25 mouse cellular contexts compared by ENCODE assay signal in genomic region chr5:71972831-71973230, GRCm38 (mm10).
DNase-seq lines count a peak whose midpoint lies in the region; ATAC-seq and TF ChIP-seq lines count a peak whose summit lies in the region.
"Had no signal": no experiment of that assay in that cellular context is flagged by ENCODE, and none has a peak within 500 bp of the region (broad histone marks: within the 10 kb centered on the region; RNA-seq: fewer than 3 reads in every experiment).

No protein-coding gene starts in this region.

- no peak overlapping the region for H3K4me3 ChIP-seq in forebrain, embryonic 14.5 days (ENCODE audit: low read depth, low read length)
- no peak overlapping the region for H3K4me3 ChIP-seq in forebrain, embryonic 11.5 days (ENCODE audit: low read depth, low read length)
- no peak overlapping the region for H3K4me3 ChIP-seq in left cerebral cortex, adult 2 months
- no peak overlapping the region for H3K4me3 ChIP-seq in embryonic facial prominence, embryonic 10.5 days
- H3K4me3 ChIP-seq: embryonic facial prominence, embryonic 15.5 days; hindbrain, embryonic 12.5 days; kidney, embryonic 15.5 days; neural tube, embryonic 13.5 days; stomach, embryonic 15.5 days had no signal

- WGBS in forebrain, embryonic 14.5 days, result 72% methylated on average over 5 of the region's 5 CpGs
- WGBS in forebrain, embryonic 11.5 days, result 82% methylated on average over 5 of the region's 5 CpGs
- 84% methylated on average over 5 of the region's 5 CpGs for WGBS in embryonic facial prominence, embryonic 10.5 days

- H3K9me3 ChIP-seq in forebrain, embryonic 14.5 days (replicated peaks; ENCODE audit: control insufficient read depth, low read length), result no peaks in the 10 kb centered on the region
- no peaks in the 10 kb centered on the region for H3K9me3 ChIP-seq in forebrain, embryonic 11.5 days (ENCODE audit: control insufficient read depth, low read length)
- no peaks in the 10 kb centered on the region for H3K9me3 ChIP-seq in embryonic facial prominence, embryonic 10.5 days
- H3K9me3 ChIP-seq: embryonic facial prominence, embryonic 15.5 days; hindbrain, embryonic 12.5 days; kidney, embryonic 15.5 days; neural tube, embryonic 13.5 days; stomach, embryonic 15.5 days had no signal

- peak; percentile 27 for DNase-seq in forebrain, embryonic 14.5 days (ENCODE audit: low spot score)
- no peak for DNase-seq in forebrain, embryonic 11.5 days (ENCODE audit: low spot score)
- peak in 1 of 2 experiments; percentile 36 for DNase-seq in left cerebral cortex, adult 2 months (ENCODE audit: extremely low spot score in 1 of 2, low spot score in 2 of 2)
- no peak for DNase-seq in left cerebral cortex, adult 11 months (ENCODE audit: low spot score)
- DNase-seq in brain, adult 2 months (ENCODE audit: low read depth, low spot score), result peak; percentile 73
- peak; percentile 11 for DNase-seq in retina, embryonic 14.5 days (ENCODE audit: low spot score)
- DNase-seq in embryonic facial prominence, embryonic 10.5 days (ENCODE audit: low spot score), result no peak
- DNase-seq in ovary, postnatal 10 days (ENCODE audit: low spot score), result no peak
- DNase-seq: adrenal gland, postnatal 10 days; cerebellum, adult 11 months; embryo, embryonic 11 days; gastrocnemius, postnatal 36 days; kidney, postnatal 4 days; liver; lung, adult 18-20 months; lung, postnatal 14 days; thymus, adult 2 months had no signal

- peaks cover 13% of the 10 kb centered on the region; the same call in 1 of the 2 replicates for H3K4me1 ChIP-seq in forebrain, embryonic 14.5 days (ENCODE audit: control insufficient read depth, insufficient read depth, low read length)
- H3K4me1 ChIP-seq in forebrain, embryonic 11.5 days (replicated peaks; ENCODE audit: control insufficient read depth, insufficient read depth, low read length), result peaks cover 3% of the 10 kb centered on the region; the same call in 1 of the 2 replicates
- H3K4me1 ChIP-seq in embryonic facial prominence, embryonic 10.5 days, result no peaks in the 10 kb centered on the region
- H3K4me1 ChIP-seq: embryonic facial prominence, embryonic 15.5 days; kidney, embryonic 15.5 days; stomach, embryonic 15.5 days had no signal

- no peak overlapping the region for H3K27ac ChIP-seq in forebrain, embryonic 14.5 days (ENCODE audit: low read depth, low read length)
- no peak overlapping the region for H3K27ac ChIP-seq in forebrain, embryonic 11.5 days (ENCODE audit: low read depth, low read length)
- H3K27ac ChIP-seq in left cerebral cortex, adult 2 months, result peak overlapping the region; percentile 34
- H3K27ac ChIP-seq in embryonic facial prominence, embryonic 10.5 days (replicated peaks), result no peak overlapping the region
- H3K27ac ChIP-seq: embryonic facial prominence, embryonic 15.5 days; hindbrain, embryonic 12.5 days; kidney, embryonic 15.5 days; neural tube, embryonic 13.5 days; stomach, embryonic 15.5 days had no signal

- H3K36me3 ChIP-seq in forebrain, embryonic 14.5 days (ENCODE audit: control insufficient read depth, insufficient read depth, low read length), result no peaks in the 10 kb centered on the region
- H3K36me3 ChIP-seq in forebrain, embryonic 11.5 days (ENCODE audit: control insufficient read depth, insufficient read depth, low read length), result no peaks in the 10 kb centered on the region
- H3K36me3 ChIP-seq in embryonic facial prominence, embryonic 10.5 days (replicated peaks), result no peaks in the 10 kb centered on the region
- H3K36me3 ChIP-seq: embryonic facial prominence, embryonic 15.5 days; hindbrain, embryonic 12.5 days; kidney, embryonic 15.5 days; neural tube, embryonic 13.5 days; stomach, embryonic 15.5 days had no signal

- no peak overlapping the region for H3K4me2 ChIP-seq in forebrain, embryonic 14.5 days (ENCODE audit: low read length)
- H3K4me2 ChIP-seq in forebrain, embryonic 11.5 days (ENCODE audit: low read depth, low read length, severe bottlenecking), result no peak overlapping the region
- H3K4me2 ChIP-seq: embryonic facial prominence, embryonic 15.5 days; hindbrain, embryonic 12.5 days; kidney, embryonic 15.5 days; neural tube, embryonic 13.5 days; stomach, embryonic 15.5 days had no signal

- intact Hi-C loops in left cerebral cortex, adult 2 months (cut with DNase I), result loop anchor here (5.0 kb wide), 3 partner anchors 56 to 316 kb away; partner anchors contain the start of genes Gabra4 and Gabrb1

- no peak for TF ChIP-seq CTCF in left cerebral cortex, adult 2 months (IDR thresholded peaks at IDR 0.05)

- H3K27me3 ChIP-seq in forebrain, embryonic 14.5 days (replicated peaks; ENCODE audit: control insufficient read depth, insufficient read depth, low read length), result no peaks in the 10 kb centered on the region
- no peaks in the 10 kb centered on the region for H3K27me3 ChIP-seq in forebrain, embryonic 11.5 days (ENCODE audit: control insufficient read depth, insufficient read depth, low read length)
- H3K27me3 ChIP-seq in embryonic facial prominence, embryonic 10.5 days (replicated peaks; ENCODE audit: low read depth, poor library complexity, severe bottlenecking), result no peaks in the 10 kb centered on the region
- H3K27me3 ChIP-seq: embryonic facial prominence, embryonic 15.5 days; hindbrain, embryonic 12.5 days; kidney, embryonic 15.5 days; neural tube, embryonic 13.5 days; stomach, embryonic 15.5 days had no signal

- H3K9ac ChIP-seq in forebrain, embryonic 14.5 days (ENCODE audit: low read length), result no peak overlapping the region
- no peak overlapping the region for H3K9ac ChIP-seq in forebrain, embryonic 11.5 days (ENCODE audit: low read length)
- H3K9ac ChIP-seq: embryonic facial prominence, embryonic 15.5 days; hindbrain, embryonic 12.5 days; kidney, embryonic 15.5 days; neural tube, embryonic 13.5 days; stomach, embryonic 15.5 days had no signal

- ATAC-seq in forebrain, embryonic 14.5 days, result no peak
- ATAC-seq in forebrain, embryonic 11.5 days (replicated peaks; ENCODE audit: low FRiP score), result no peak
- ATAC-seq: CD4-positive, CD25-positive, alpha-beta regulatory T cell, adult 4 months; intestine, embryonic 16.5 days; Patski had no signal

Comparison
In these comparisons a context has a peak if more than half of its experiments do, and no peak if none do; other contexts are left out.
1. DNase-seq: peak in forebrain, embryonic 14.5 days (single experiment), brain, adult 2 months (single experiment) and retina, embryonic 14.5 days (single experiment); none in forebrain, embryonic 11.5 days (single experiment), left cerebral cortex, adult 11 months (single experiment), embryonic facial prominence, embryonic 10.5 days (single experiment) and ovary, postnatal 10 days (single experiment).